Mouse (Mus musculus) forebrain, postnatal 0 days (tissue): Measurements from ENCODE around the gene Tor1a. TPM values are rescaled to one million over a fixed set of nuclear protein-coding genes. Genes with fewer than 3 reads are reported as not detected.
A peak's percentile ranks its signal among the peaks of the same experiment; 100 is the strongest.
"Not testable (repeated sequence)": the region's sequence is repeated elsewhere in the genome, so short reads cannot be mapped to it uniquely, and the experiment has no call there.

Source experiments
- ATAC-seq: fragments of 200-750 bp; cut with Nextera tagmentation; 2 replicates; pipeline ENCODE4 v1.8.0; 2017; ENCODE audit warnings: mild to moderate bottlenecking, moderate library complexity
- DNase-seq: peaks from one replicate; pipeline ENCODE4 v3.0.0-alpha.2; 2015
- H3K27ac ChIP-seq: fragments of 300-500 bp; sonication (generic); 2 replicates; pipeline ENCODE4 v1.5.1; 2014; ENCODE audit warnings: low read depth, mild to moderate bottlenecking, antibody characterized with exemption, low read length, moderate library complexity, mixed read lengths
- H3K27me3 ChIP-seq: fragments of 300-500 bp; sonication (generic); 2 replicates; pipeline ENCODE4 v1.6.1; 2014; ENCODE audit warnings: mild to moderate bottlenecking, low read length, mixed read lengths; ENCODE audit not compliant: insufficient read depth
- H3K36me3 ChIP-seq: fragments of 300-500 bp; sonication (generic); 2 replicates; pipeline ENCODE4 v1.6.1; 2014; ENCODE audit warnings: mild to moderate bottlenecking, moderate library complexity; ENCODE audit not compliant: insufficient read depth
- H3K4me1 ChIP-seq: fragments of 300-500 bp; sonication (generic); 2 replicates; pipeline ENCODE4 v1.6.1; 2014; ENCODE audit warnings: antibody characterized with exemption; ENCODE audit not compliant: insufficient read depth
- H3K4me2 ChIP-seq: fragments of 300-500 bp; sonication (generic); 2 replicates; pipeline ENCODE4 v1.6.1; 2014; ENCODE audit warnings: low read depth, mild to moderate bottlenecking, moderate library complexity
- H3K4me3 ChIP-seq: fragments of 300-500 bp; sonication (generic); 2 replicates; pipeline ENCODE4 v1.5.1; 2014; ENCODE audit warnings: low read depth, low read length, mixed read lengths
- H3K9ac ChIP-seq: fragments of 300-500 bp; sonication (generic); 2 replicates; pipeline ENCODE4 v1.6.1; 2014; ENCODE audit warnings: mild to moderate bottlenecking
- H3K9me3 ChIP-seq: fragments of 300-500 bp; sonication (generic); 2 replicates; pipeline ENCODE4 v1.6.1; 2016; ENCODE audit warnings: low read length
- CTCF ChIP-seq: sonication (generic); IDR thresholded peaks from 2 replicates; pipeline ENCODE4 v1.5.1; 2016; ENCODE audit warnings: antibody characterized with exemption, control low read depth, low read depth
- WGBS: fragments of 180-500 bp; shearing (Covaris S2); extraction: QIAGEN DNeasy Blood & Tissue Kit; methylation state at CpG from one replicate; pipeline ENCODE4 v1.1.7; 2014; 5-methylcytosine and 5-hydroxymethylcytosine counted together
- polyA plus RNA-seq: library from polyadenylated mRNA; unstranded; fragments of >200 nt; fragmentation: Nextera tagmentation; extraction: Ambion mirVana; gene quantifications from 2 replicates; pipeline ENCODE4 v1.2.1, GENCODE M21; 2015
- total RNA-seq: library from RNA; depleted of rRNA; stranded (reverse); fragments of >200 nt; gene quantifications from 2 replicates; pipeline ENCODE4 v1.2.3, GENCODE M21; 2014

The Tor1a gene
- total and polyA plus RNA-seq, 2 experiments from 2014 or later = 53.6 to 97.3 TPM

DNA sequence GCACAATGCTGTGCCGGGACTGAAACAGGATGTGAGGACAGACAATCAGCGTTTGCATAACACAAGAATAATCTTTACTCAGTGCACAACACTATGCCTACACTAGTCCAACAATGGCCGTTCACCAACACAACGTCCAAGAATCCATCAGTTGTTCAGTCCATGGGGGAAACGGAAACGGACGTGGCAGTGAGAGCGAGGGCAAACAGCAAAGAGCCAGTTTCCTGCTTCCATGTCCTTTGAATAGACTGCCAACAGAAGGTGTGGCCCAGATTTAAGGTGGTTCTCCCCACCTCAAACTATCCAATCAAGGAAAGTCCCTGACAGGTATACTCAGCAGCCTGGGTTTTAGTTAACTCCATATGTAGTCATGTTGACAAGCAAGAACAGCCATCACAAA, 30.0 kb downstream of the Tor1a start:
- DNase-seq (no peak), ATAC-seq (no peak)
- 80% methylated on average over 8 of the region's 8 CpGs for WGBS
- Histone ChIP-seq H3K4me1 (no peaks in the 10 kb centered on the region), H3K27me3 (no peaks in the 10 kb centered on the region), H3K27ac (no peak overlapping the region), H3K4me2 (no peak overlapping the region), H3K9me3 (no peaks in the 10 kb centered on the region), H3K9ac (no peak overlapping the region), H3K36me3 (no peaks in the 10 kb centered on the region), H3K4me3 (no peak overlapping the region)
- no peak for TF ChIP-seq CTCF

DNA sequence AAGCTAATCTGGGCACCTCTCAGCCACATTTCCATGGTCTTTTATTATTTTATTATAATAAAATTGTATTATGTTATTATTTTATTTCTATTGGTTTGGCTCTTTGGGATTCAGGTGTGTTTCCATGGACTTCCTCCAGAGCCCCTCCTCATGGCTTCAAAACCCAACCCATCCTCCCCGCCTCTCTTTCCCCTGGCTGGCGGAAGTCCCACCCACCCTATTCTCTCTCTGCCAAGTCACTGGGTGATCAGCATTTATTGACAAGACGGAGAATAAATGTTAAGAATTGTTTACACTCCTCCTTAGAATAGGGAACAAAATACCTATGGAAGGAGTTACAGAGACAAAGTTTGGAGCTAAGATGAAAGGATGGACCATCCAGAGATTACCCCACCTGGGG, 30.9 kb downstream of the Tor1a start:
- Histone ChIP-seq H3K36me3 (no peaks in the 10 kb centered on the region), H3K27ac (no peak overlapping the region), H3K4me3 (no peak overlapping the region), H3K9me3 (no peaks in the 10 kb centered on the region), H3K4me1 (no peaks in the 10 kb centered on the region), H3K4me2 (no peak overlapping the region), H3K27me3 (no peaks in the 10 kb centered on the region), H3K9ac (no peak overlapping the region)
- WGBS = 57% methylated on average over 3 of the region's 3 CpGs
- DNase-seq (no peak), ATAC-seq (no peak)
- no peak for TF ChIP-seq CTCF

DNA sequence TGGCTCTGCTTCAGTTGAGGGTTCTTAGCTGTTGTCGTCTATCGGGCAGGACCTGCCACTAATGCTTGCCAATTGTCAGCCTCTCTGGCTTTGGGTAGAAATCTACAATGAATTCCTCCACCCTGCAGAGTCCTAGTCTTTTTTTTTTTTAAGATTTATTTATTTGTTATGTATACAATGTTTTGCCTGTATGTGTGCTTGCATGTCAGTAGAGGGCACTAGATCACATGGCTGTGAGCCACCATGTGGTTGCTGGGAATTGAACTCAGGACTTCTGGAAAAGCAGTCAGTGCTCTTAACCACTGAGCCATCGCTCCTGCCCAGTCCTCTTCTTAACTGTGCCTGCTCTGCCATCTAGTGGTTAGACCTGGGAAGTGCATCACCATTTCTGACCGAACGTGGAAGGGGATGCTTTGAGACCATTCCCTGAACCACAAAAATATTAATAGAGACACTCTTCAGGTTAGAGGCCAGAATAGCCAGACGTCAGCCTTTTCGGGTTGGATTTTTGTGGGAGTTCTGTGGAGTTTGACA, 33.7 kb downstream of the Tor1a start:
- 23% methylated on average over 7 of the region's 7 CpGs for WGBS
- no peak overlapping the region for H3K4me3 ChIP-seq
- peak; percentile 94 for TF ChIP-seq CTCF
- no peak overlapping the region for H3K4me2 ChIP-seq
- DNase-seq (peak; percentile 84), ATAC-seq (peak; percentile 51)
- no peaks in the 10 kb centered on the region for H3K27me3 ChIP-seq
- H3K36me3 ChIP-seq = no peaks in the 10 kb centered on the region
- no peak overlapping the region for H3K9ac ChIP-seq
- no peaks in the 10 kb centered on the region for H3K9me3 ChIP-seq
- H3K4me1 ChIP-seq = peaks cover 3% of the 10 kb centered on the region; the same call in 1 of the 2 replicates
- no peak overlapping the region for H3K27ac ChIP-seq

DNA sequence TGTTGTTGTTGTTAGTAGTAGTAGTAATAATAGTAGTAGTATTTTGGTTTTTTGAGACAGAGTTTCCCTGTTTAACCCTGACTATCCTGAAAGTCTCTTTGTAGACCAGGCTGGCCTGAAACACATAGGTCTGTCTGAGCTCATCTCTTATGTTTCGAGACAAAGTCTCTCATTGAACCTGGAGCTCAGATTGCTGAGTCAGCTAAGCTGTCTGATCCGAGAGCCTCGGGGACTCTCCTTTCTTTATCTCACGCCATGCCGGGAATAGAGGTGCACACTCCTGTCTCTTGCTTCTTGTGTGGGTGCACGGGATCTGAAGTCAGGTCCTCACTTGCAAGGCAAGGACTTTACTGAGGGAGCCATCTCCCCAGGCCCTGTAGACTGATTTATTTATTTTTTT, 34.7 kb downstream of the Tor1a start:
- Histone ChIP-seq H3K4me1 (peaks cover 4% of the 10 kb centered on the region), H3K27me3 (no peaks in the 10 kb centered on the region), H3K9me3 (no peaks in the 10 kb centered on the region), H3K9ac (no peak overlapping the region), H3K27ac (no peak overlapping the region), H3K36me3 (no peaks in the 10 kb centered on the region), H3K4me2 (no peak overlapping the region), H3K4me3 (no peak overlapping the region)
- WGBS = 66% methylated on average over 6 of the region's 6 CpGs
- DNase-seq = no peak
- no peak for TF ChIP-seq CTCF
- ATAC-seq = no peak

DNA sequence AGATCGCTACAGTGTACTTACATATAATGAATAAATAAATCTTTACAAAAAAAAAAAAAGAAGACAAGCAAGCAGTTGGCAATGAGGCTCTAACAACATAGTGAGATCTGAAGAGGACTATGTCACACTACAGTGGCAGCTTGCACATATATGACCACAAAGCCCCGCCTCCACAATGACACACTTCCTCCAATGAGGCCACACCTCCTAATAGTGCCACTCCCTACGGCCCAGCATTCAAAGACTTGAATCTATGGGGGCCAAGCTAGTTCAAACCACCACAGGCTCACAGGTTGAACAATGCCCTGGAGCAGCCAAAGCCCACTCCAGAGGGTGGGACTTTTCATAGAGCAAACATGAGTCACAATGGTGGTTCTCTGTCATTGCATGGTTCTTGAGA, 35.8 kb downstream of the Tor1a start:
- Histone ChIP-seq H3K4me2 (no peak overlapping the region), H3K27me3 (no peaks in the 10 kb centered on the region), H3K4me1 (peaks cover 4% of the 10 kb centered on the region), H3K4me3 (no peak overlapping the region), H3K36me3 (no peaks in the 10 kb centered on the region), H3K9ac (no peak overlapping the region), H3K9me3 (no peaks in the 10 kb centered on the region), H3K27ac (no peak overlapping the region)
- no peak for ATAC-seq
- no peak for TF ChIP-seq CTCF
- WGBS = 86% methylated on average over 3 of the region's 3 CpGs
- no peak for DNase-seq

DNA sequence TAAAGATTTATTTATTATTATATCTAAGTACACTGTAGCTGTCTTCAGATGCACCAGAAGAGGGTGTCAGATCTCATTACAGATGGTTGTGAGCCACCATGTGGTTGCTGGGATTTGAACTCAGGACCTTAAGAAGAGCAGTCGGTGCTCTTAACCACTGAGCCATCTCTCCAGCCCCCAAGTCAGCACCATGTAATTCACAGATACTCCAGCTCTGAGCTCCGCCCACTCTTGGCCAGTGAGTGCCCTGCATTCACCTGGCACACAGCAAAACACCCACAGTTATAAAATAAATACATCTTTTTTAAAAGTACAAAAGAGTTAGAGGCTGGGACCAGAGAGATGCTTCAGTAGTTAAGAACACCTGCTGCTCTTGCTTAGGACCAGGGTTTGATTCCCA, 36.9 kb downstream of the Tor1a start:
- not testable (repeated sequence) for ATAC-seq, H3K9ac ChIP-seq, H3K27me3 ChIP-seq, H3K27ac ChIP-seq, DNase-seq, H3K36me3 ChIP-seq, H3K4me1 ChIP-seq, H3K4me3 ChIP-seq, H3K9me3 ChIP-seq, H3K4me2 ChIP-seq
- WGBS = 95% methylated on average over 2 of the region's 2 CpGs

DNA sequence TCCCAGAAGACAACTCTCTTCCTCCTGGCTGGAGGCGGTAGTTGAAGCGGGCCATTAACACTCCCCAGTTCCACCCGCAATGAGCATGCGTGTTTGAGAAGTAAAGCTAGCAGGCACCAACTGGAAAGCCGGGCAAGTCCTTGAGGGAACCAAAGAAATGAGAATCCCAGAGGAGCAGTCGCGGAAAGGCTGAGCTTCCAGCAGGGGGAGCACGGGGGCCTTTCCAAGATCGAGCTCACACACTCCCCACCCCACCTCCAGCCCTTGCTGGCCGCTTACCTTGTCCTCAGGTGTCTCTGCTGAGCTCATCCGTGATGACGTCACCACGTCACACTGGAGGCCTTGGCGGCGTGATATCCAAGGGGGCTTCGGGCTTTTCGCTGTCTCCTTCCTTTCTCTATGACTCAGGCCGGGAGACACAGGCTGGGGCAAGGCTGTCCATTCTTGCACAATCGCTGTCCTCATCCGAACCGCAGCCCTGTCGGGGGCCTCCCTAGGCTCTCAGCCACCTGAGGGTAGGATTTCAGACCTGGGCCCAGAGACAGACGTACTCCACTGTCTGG, 38.2 kb downstream of the Tor1a start, which contains the start of gene Ptges:
Gene Ptges (minus strand): TSS at position 381 of the 563 bp plus-strand sequence.
- Histone ChIP-seq H3K4me3 (peak within 1 kb of the TSS; percentile 32), H3K9ac (peak within 1 kb of the TSS; percentile 58), H3K27ac (peak within 1 kb of the TSS; percentile 50; the same call in 1 of the 2 replicates), H3K4me1 (peaks cover 4% of the 10 kb centered on the region), H3K27me3 (no peaks in the 10 kb centered on the region), H3K4me2 (peak within 1 kb of the TSS; percentile 66), H3K9me3 (no peaks in the 10 kb centered on the region), H3K36me3 (no peaks in the 10 kb centered on the region)
- peak; percentile 88 for DNase-seq
- WGBS = 2% methylated on average over 23 of the region's 23 CpGs
- peak; percentile 83 for ATAC-seq
- TF ChIP-seq CTCF = peak; percentile 72
